Mouse (Mus musculus) heart, adult 2 months (tissue): Measurements from ENCODE around the gene Rad21l.

Experiments
- CTCF ChIP-seq: fragments of 200-600 bp; IDR thresholded peaks from 2 replicates; pipeline ENCODE4 v1.8.1; 2022; ENCODE audit warnings: antibody characterized with exemption, mild to moderate bottlenecking, moderate library complexity
- EP300 ChIP-seq: fragments of 200-500 bp; IDR thresholded peaks from 2 replicates; pipeline ENCODE4 v1.6.1; 2011; ENCODE audit warnings: low read depth, low read length, control low read depth; ENCODE audit not compliant: insufficient read depth
- POLR2A ChIP-seq: fragments of 200-500 bp; IDR thresholded peaks from 2 replicates; pipeline ENCODE4 v1.6.1; 2011; ENCODE audit warnings: mild to moderate bottlenecking, low read depth, low read length, control low read depth; ENCODE audit not compliant: insufficient read depth

- no peak for TF ChIP-seq POLR2A
- peak; percentile 53 for TF ChIP-seq CTCF
- TF ChIP-seq EP300 = no peak
Observed at GRCm38 (mm10) chr2:151676234-151676633, 7.9 kb upstream of the Rad21l start.
